Mouse (Mus musculus) ES-Bruce4 (cell line): Measurements from ENCODE around the gene Ccdc190.

ENCODE experiments used
- CTCF ChIP-seq: IDR thresholded peaks from one replicate; pipeline ENCODE4 v1.8.1; 2011; ENCODE audit warnings: low read depth, low read length
- EP300 ChIP-seq: IDR thresholded peaks from 2 replicates; pipeline ENCODE4 v1.6.1; 2011; ENCODE audit warnings: low read depth, low read length; ENCODE audit not compliant: insufficient read depth
- POLR2A ChIP-seq: IDR thresholded peaks from one replicate; pipeline ENCODE4 v1.8.1; 2011; ENCODE audit warnings: low read length; ENCODE audit not compliant: insufficient read depth

DNA sequence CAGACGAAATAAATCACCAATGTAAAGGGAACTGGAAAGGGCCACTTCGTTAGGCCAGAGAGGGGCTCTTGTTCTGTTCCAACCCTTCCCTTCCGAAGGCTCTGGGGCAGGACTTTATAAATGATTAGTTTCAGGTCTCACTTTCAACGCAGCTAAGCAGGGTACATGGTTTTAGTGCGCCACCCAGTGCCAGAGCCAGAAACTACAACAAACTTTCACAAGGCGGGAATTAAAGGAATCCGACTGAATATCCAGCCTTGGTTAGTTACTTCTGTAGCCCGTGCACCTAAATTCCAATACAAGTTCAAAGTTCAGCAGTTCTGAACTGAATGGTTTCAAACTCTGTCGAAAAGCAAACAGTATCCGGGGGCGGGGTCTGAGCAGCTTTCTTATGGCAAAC lies 9.2 kb upstream of the Ccdc190 start:
- TF ChIP-seq POLR2A (no peak), EP300 (no peak), CTCF (peak; percentile 48)
